Mouse (Mus musculus) bone marrow, adult 2 months (tissue): ENCODE measurements at regions not wholly inside any gene's neighbourhood (a gene's known extent, or its start where the extent isn't known, plus 50 kb on each side); places are given as distances from the start of the nearest gene placed in this dataset.

Experiments used
- CTCF ChIP-seq: fragments of 200-500 bp; IDR thresholded peaks from 2 replicates; pipeline ENCODE4 v1.5.1; 2011; ENCODE audit warnings: low read length, control low read depth; ENCODE audit not compliant: control insufficient read depth, insufficient read depth
- POLR2A ChIP-seq: fragments of 200-500 bp; IDR thresholded peaks from 2 replicates; pipeline ENCODE4 v1.6.1; 2011; ENCODE audit warnings: low read depth, mild to moderate bottlenecking, control low read depth, low read length, borderline replicate concordance; ENCODE audit not compliant: control insufficient read depth

- TF ChIP-seq CTCF (no peak), POLR2A (no peak)
Observed at GRCm38 (mm10) chr13:37638071-37638511, 140.1 kb upstream of the Rreb1 start.
